Mouse (Mus musculus) liver, postnatal 0 days (tissue): ENCODE results near the gene 4930524B15Rik.

Experiments used
- CTCF ChIP-seq: sonication (generic); IDR thresholded peaks from 2 replicates; pipeline ENCODE4 v1.5.1; 2016; ENCODE audit warnings: antibody characterized with exemption, low read depth
- EP300 ChIP-seq: IDR thresholded peaks from 2 replicates; pipeline ENCODE4 v1.6.1; 2016; ENCODE audit warnings: antibody characterized with exemption, low read depth, mild to moderate bottlenecking

GRCm38 (mm10) chr11:32013014-32013427 lies 47.6 kb downstream of the 4930524B15Rik start:
- no peak for TF ChIP-seq EP300
- TF ChIP-seq CTCF, result no peak
